Mouse (Mus musculus) thymus, adult 2 months (tissue): ENCODE results near the gene Ramp3.

Source experiments
- CTCF ChIP-seq: fragments of 200-500 bp; IDR thresholded peaks from 2 replicates; pipeline ENCODE4 v1.5.1; 2012; ENCODE audit warnings: mild to moderate bottlenecking, control low read depth, low read length, moderate library complexity, borderline replicate concordance; ENCODE audit not compliant: control insufficient read depth, poor library complexity, insufficient read depth; ENCODE audit errors: extremely low read depth
- POLR2A ChIP-seq: fragments of 200-500 bp; IDR thresholded peaks from 2 replicates; pipeline ENCODE4 v1.6.1; 2012; ENCODE audit warnings: mild to moderate bottlenecking, low read length, control low read depth, moderate library complexity; ENCODE audit not compliant: control insufficient read depth, poor library complexity, insufficient read depth; ENCODE audit errors: extremely low read depth

DNA sequence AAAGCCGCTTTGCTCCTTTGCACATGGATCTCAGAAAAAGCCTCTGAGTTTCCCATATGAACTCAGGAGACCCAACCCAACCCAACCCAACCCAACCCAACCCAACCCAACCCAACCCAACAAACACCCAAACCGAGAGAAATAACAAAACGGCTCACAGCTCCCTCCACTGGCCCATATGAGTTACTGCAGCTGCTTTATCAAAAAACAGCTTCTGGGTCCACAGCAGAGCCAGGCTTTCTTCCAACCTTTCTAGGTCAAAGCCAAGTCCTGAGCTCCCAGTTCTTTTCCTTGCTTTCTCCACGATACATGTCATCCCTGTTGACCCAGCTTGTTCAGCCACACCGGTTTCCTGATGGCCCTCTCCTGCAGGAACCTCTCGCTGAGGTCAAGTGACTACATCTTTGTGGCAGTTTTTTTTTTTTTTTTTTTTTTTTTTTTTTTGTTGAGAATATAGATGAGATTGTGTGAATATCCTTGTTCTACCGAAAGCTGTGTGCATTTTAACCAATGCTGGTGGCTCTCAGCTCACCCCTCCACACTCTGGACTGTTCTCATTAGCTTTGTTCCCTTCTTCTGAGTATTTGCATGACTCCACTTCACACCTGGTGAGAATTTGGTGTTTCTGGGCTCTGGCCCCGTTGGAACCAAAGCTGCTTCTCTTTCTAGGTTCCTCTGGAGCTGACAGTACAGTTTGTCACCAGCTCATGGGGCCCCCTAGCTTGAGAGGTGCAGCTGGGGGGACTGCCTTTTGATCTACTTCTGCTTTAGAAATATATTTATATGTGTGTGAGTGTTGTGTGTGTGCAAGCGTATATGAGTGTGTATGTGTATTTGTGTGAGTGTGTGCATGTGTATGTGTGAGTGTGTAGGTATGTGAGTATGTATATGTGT is 10.2 kb upstream of the Ramp3 start:
- no peak for TF ChIP-seq CTCF
- TF ChIP-seq POLR2A, result no peak
